Mouse (Mus musculus) mammary gland, adult 2 months (tissue): ENCODE data around the gene Dnajc13. TPM values are rescaled to one million over a fixed set of nuclear protein-coding genes. Genes with fewer than 3 reads are reported as not detected.

ENCODE experiments used
- polyA plus RNA-seq: library from polyadenylated mRNA; depleted of rRNA; stranded (reverse); fragments of >200 nt; gene quantifications from 2 replicates; pipeline ENCODE4 v1.2.3, GENCODE M21; 2012; ENCODE audit warnings: low replicate concordance; rRNA removed

Gene Dnajc13
- 33.7 and 64.1 TPM in 2 replicates for polyA plus RNA-seq

DNA sequence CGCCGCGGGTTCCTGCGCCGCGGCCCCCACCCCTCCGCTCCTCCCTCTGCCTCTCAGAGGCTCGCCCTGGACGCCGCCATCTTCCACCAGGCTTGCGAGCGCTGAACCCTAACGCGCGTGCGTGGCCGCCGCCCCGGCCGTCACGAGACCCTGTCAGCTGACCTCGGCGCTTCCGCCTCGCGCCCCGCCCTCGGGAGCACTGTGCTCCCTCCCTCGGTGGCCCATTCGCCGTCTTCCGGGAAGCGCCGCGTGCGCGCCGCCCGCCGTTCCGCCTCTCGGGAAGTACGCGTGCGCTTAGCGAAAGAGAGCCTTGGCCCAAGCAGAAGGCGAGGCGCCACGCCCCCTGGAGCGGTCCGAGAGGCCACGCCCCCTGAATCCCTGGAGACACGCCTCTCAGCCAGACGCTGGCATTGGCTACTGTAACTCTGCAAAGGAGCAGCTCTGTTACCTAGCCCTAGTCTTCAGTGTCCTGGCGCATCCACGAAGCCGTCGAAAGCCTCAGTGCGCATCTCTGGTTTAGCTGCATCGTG is at the start of gene Dnajc13:
Dnajc13 (minus strand) TSS at position 108 of the 530 bp plus-strand sequence.

DNA sequence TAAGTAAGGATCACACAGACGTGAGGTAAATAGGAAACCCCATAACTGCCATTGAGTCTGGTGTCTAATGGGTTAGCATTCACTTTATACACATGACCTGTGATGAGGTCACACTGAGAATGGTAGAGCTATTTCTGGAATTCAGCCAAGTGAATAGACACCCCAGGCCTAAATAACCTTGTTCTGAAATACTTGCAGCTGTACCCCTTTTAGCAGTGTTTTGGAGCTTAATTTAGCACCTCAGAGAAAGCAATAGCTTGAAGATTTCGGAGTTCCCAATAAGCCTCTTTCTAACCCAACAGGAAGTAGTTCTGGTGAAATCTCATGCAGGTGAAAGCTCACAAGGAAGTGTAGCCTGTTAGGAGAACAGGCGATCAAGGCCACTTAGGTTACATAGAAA is 135.9 kb downstream of the Dnajc13 start, which contains the start of gene Ackr4:
Ackr4 (minus strand) TSS at position 101 of the 400 bp plus-strand sequence.

Other genes with a start within 250 kb of the Dnajc13 start
- gene Gm28305, start 222.3 kb downstream of the Dnajc13 start, polyA plus RNA-seq = not detected in 2 replicates
- 11.3 and 18.7 TPM in 2 replicates for gene Uba5, start 199.8 kb downstream of the Dnajc13 start, polyA plus RNA-seq
- 53.8 and 68.2 TPM in 2 replicates for gene Acad11, start 199.6 kb downstream of the Dnajc13 start, polyA plus RNA-seq
- gene Ackr4, start 136.0 kb downstream of the Dnajc13 start, polyA plus RNA-seq = 3.9 and 9.2 TPM in 2 replicates
- gene Acpp, start 74.8 kb upstream of the Dnajc13 start, polyA plus RNA-seq = 1.9 and 3.5 TPM in 2 replicates